Mouse (Mus musculus) adrenal gland, postnatal 36 days (tissue): ENCODE results near the gene Nedd4. TPM values are rescaled to one million over a fixed set of nuclear protein-coding genes. Genes with fewer than 3 reads are reported as not detected.

Source experiments
- DNase-seq, 2 experiments: peaks; one replicate each; pipeline ENCODE4 v3.0.0; 2021; ENCODE audit warnings: mixed read lengths in 1 of 2
- total RNA-seq, 2 experiments: library from RNA; stranded (reverse); gene quantifications; 2 replicates each; pipeline ENCODE4 v1.2.3; 2021

Nedd4 gene
- total RNA-seq, 2 experiments from 2014 or later: 431 to 435 TPM

DNA sequence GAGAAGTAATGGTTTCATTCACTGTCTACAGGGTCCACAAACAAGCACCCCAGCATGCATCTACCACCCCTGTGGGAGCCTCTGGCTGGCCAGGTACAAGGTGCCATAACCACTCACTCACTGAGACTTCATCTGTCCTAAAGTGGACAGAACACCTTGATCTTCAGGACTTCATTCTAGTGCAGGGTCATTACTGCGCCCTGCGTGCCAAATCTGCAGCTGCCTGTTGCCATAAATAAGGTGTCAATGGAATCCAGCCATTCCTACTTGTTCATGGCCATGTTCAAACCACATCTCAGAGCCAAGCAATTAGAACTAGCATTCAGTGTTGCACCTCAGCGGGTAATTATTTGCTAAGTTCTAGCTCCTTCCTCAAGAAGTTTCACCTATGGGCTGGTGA, 60.5 kb downstream of the Nedd4 start:
- no peak for DNase-seq

DNA sequence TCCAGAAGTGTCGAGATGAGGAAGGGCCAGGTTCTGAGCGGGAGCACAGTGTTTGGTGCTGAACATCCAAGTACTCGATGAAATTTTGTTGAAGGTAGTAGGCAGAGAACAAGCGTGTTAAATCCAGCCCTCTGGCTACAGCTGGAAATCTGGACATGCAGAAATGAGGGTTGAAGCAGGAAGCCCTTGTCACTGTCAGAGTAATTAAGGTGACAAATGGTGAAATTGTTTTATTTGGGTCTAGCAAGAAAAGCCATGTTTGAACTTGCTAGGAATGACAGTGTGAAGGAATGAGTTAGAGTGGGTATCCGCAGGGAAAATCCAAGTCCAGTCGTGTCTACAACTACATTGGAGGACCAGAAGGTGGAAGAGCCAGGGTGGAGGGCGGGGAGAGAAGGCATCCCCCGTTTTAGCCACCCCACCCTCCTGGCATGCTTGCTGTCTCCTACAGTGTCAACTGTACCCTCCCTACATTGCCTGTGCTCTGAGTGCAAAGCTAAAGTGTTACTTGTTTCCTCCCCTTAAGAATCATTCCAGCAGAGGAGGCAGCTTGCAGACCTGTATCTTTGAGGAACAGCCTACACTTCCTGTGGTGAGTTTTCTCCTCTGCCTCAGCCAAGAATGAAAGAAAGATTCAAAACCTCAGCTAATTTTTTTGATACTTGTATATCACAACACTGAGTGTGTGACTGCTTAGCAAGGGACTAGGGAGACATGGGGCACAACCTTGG, 62.5 kb downstream of the Nedd4 start:
- no peak for DNase-seq

DNA sequence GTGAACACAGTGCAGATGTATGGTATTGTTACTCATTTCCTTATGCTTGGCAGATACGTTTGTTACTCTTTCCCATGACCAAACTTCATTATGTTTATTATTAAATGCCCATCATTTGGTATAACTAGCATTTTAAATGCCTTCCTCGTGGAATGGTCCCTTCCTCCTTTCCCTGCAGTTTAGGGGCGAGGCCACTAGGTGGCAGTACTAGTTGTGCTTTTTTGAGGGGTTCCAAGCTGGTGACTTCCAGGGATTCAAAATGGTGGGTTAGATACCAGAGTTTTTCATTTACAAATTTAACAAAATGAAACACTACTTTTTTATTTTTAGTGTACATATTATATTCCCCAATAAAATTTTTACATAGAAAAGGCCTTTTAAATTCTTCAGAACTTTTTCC, 71.8 kb downstream of the Nedd4 start:
- peak; percentile 69 to 71 for DNase-seq

DNA sequence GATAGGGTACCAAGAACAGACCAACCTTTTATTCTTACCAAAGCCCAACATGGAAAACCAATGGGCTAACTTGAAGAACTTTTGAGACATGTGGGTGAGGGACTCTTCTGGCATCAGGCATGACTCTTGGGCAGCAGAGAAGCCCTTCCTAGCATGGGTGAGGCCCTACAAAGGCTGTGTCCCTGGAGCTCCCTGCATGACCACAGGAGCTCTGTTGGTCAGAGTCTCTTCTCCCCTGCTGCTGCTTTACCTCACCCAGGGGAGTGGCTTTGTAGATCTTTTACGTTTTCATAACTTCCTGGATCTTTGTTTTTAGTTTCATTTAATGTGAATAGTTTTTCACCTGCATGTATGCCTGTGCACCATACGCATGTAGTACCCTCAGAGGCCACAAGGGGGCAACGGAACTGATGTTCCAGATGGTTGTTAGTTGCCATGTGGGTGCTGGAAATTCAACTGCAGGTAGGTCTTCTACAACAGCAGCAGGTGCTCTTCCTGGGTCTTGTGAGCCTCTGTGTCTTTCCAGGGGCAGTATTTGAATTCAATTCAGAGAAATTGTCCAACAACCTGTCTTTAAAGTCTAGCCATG, 73.8 kb downstream of the Nedd4 start:
- peak; percentile 68 to 71 for DNase-seq

DNA sequence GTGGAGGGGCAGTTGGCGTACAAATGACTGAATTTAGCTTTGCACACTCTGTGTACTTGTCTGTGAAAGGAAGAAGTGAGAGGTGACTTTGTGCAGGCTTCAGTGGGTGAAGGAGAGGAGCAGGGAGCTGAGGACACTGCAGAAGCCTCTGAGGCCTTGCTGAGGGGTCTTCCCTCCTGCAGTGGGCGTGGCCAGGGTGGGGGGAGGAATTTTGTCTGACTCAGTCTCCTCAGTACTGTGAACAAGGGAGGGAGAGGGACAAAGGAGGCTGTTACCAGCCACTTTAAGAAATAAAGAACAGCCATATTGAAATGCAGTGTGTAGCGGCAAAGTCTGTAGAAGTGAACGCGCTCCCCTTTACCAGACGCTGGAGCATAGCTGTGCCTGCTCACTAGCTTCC, 79.1 kb downstream of the Nedd4 start:
- no peak for DNase-seq

DNA sequence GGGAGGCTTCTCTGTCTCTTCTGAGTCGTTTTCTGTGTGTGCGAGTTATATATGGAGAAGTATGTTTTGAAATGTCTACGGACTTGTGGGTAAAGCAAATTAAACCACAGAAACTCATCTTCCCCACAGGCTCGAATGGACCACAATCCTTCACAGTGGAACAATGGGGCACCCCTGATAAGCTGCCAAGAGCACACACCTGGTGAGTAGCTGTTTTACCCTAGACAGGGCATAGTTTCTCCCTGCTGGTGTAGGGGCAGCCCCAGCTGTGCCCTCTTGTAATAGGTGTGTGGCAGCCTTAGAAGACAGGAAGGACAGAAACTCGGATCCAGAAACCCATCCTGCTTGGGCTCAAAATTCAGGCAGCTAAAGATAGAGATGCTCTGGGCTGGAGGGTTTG, 84.1 kb downstream of the Nedd4 start:
- DNase-seq: no peak

DNA sequence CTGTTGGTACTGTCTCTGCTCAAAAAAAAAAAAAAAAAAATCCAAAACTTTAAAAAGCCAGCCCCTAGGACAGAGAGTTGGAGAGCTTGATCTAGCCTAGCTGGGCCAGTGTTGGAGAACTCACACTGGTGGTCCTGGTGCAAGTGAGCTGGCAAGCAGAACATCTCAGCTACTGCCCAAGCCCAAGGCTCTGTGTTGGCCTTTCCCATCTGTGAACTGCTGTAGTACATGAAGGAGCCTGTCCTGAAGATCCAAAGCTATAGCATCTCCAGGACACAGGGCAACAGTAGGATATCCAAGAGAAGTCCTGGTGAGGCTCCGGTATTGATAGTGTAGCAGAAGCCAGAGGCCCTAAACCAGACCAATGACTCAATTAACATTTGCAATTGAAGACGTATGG, 88.1 kb downstream of the Nedd4 start:
- no peak for DNase-seq

DNA sequence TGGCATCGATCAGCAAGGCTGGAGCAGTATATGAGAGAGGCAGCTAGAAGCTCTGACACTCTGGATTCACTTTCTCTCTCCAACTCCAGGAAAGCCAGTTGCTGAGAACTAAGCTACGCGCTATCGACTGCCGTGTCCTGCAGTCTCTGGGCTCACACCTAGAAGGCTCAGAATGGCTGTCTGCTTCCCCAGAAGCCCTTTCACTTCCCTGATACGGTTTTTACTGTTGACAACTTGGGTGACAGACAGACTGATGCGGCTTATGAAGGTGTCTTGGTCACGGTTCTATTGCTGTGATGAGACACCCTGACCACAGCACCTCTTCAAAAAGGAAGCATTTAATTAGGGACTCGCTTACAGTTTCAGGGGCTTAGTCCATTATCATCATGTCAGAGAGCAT, 90.5 kb downstream of the Nedd4 start:
- no peak for DNase-seq

DNA sequence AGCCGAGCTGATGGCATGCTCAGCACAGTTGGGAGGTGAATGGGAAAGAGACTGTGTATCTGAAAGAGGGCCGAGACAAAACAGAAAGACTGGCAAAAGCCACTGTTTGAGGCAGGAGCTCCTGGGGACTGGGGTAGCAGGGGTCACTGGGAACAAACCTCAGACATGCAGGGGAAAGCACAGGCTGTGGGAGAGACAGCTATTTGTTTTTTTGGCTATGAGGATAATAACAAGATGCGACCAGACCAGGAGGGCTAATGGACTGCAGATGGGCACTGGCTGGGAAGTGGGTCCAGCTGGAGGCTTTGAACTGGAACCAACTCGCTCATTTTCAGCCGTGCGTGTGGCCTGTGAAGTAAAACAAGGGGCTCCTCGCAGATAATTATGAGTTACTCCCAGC, 91.6 kb downstream of the Nedd4 start:
- DNase-seq: no peak

DNA sequence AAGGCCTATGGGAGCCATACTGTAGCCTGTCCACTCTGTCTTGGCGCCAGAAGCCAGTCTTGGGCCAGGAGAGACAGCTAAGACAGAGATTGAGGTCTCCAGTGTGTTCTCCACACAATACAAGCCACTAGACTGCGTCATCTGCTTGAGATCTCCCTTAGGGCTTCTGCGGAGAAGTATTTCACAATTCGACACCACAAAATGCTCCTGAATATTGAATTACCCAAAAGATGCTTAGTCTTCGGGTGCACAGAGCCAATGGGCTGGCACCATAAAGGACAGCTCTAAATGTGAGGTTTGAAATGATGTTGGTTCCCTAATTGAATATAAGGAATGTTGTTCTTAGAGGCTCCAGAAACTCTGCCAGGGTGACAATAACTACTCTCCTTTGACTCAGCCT, 95.0 kb downstream of the Nedd4 start:
- no peak for DNase-seq

DNA sequence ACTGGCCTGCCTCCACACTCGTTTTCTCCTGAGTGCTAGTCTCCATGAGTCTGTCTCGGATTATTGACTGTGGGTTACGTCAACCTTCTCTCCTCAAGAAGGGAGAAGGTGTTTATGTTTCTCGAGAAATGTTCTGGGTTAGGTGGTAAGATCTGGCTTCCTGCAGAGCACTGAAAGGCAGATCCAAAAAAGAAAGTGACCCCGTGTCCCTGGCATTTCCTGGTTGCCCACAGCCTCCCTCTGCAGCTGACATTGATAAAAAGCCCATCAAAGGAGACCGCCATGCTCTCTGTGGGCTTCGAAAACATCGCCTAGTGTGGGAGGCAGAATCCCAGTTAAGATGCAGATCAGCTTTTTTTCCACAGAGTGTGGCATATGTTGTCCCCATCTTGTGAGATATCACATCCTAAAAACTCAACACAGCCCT, 96.6 kb downstream of the Nedd4 start:
- peak; percentile 21 to 43 for DNase-seq

DNA sequence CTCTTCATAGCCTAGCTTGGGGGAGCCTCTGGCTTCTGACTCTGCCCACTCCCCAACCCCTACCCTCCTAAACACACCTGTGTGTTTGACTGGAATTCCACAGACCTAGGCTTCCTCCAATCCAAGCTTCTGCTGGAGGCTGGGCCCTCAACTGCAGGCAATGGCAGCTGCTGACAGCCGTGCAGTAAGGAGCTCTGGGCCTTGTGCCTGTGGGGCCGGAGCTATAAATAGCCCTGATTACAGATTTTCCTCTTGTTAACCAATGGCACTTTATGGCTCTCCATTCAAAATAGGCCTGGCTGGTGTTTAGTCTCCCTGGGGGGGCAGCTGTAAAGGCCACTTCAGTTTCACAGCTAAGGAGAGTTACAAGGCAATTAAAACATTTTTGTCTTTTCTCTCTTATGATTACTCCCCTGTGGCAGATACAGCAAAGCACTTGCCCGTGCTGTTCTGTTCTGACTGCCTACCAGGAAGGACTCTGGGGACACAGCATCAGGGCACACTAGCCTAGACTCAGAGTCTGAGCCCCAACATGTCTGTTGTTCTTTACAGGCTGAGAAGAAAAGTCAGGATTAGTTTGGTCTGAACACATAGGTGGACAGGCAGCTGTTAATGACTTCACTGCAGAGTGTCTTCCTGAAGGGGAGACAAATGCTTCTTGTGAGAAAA, 101.0 kb downstream of the Nedd4 start:
- DNase-seq: no peak

DNA sequence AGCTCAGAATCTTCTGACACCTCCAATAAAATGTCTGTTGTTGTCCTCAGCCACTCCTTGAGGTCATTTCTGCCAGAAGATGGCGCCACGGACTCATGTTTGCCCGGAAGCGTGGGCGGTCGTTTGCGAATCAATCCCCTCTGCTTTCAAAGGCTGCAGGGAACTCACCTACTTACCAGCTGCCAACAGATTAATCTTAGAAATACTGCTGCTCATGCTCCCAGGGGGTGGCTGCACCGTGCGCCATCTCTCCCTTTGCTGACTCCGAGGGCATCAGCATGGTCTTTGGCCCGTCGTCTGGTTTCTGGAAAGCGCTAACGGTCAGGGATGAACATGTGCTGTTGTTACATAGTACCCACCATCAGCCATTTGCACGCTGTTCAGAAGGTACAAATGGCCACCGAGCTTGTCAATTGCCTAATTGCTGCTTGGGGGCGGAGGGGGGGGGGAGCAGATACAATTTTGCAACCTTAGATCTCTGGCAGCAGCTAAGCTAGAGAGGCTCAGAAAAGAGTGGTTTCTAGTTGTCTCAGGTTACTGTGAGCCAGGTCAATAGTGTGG, 104.7 kb downstream of the Nedd4 start:
- DNase-seq: peak; percentile 87 to 89

DNA sequence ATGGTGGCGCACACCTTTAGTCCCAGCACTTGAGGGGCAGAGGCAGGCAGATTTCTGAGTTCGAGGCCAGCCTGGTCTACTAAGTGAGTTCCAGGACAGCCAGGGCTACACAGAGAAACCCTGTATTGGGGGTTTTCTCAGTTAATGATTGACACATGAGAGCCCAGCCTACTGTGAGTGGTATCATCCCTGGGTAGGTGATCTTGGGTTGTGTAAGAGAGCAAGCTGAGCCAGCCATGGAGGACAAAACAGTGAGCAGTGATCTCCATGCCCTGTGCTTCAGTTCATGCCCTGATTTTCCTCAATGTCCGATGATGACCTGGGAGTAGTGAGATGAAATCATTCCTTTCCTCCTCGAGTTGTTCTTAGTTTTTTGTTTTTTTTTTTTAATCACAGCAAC, 112.9 kb downstream of the Nedd4 start:
- no peak for DNase-seq

DNA sequence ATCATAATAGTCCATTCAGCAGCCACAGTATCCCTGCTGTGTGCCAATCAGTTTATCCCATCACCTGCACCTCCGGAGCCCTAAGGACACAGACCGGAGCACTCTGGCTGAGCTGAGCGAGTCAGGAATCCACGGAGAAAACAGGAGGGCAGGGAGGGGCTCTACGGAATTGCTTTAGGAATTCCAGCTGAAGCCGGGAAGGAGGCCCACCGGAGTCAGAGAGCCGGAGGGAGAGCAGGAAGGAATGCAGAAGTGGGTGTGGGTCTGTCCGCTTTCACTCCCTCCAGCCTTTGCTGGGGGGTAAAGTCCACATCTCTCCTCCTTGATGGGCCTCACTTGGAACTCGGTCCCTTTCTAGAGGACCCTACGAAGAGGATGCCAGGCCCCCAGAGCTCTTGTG, 116.9 kb downstream of the Nedd4 start:
- no peak for DNase-seq

DNA sequence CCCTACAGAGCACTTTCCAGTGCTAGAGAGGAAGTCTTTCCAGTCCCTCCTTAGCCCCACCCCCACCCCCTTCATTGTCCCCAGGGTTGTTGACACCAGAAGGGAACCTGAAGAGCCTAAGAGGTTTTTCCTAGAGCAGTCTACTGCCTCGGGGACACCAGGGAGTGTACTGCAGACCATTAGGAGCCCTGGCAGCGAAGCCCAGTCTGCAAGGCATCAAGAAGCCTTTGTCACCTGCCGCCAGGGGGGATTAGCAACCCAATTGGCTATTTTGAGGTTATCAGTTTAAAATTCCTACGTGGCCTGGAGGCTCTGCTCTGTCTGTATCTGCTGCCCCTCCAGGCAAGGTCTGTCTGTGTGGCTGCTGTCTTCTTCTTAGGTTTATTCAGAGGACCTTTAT, 117.6 kb downstream of the Nedd4 start:
- no peak for DNase-seq

DNA sequence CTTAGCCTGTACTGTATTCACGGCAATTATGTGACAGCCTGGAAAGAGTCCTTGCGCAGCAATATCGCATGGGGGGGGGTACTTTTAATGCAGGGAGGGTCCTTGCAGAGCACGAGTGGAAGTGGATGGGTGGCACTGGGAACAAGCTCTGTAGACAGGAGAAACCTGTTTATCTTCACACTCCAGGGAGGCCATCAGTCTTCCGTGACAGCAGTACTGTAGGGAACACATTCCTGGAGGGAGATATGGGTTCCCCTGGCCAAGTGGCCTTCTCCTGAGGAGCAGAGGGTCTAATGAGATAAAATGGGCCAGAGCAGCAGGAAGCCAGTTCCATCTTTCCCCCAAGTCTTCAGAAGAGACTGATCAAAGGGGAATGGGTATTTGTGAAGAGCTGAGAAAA, 118.5 kb downstream of the Nedd4 start:
- no peak for DNase-seq

DNA sequence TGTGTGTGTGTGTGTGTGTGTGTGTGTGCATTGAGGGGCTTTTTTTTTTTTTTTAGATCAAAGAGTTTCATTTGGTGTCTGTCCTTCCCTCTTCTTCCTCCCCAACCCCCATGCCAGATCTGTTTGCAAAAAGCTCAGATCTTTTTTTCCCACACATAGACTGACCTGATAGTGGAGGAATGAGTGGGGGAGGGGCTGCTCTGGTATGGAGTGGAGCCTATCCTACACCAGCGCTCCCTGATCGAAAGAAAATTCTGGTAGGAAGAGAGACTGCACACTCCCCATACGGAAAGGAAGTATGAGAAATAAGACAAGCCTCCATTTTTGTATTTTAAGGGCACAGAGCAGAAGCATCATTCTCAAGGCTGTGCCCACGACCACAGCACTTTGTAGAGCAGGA, 119.3 kb downstream of the Nedd4 start:
- no peak for DNase-seq

DNA sequence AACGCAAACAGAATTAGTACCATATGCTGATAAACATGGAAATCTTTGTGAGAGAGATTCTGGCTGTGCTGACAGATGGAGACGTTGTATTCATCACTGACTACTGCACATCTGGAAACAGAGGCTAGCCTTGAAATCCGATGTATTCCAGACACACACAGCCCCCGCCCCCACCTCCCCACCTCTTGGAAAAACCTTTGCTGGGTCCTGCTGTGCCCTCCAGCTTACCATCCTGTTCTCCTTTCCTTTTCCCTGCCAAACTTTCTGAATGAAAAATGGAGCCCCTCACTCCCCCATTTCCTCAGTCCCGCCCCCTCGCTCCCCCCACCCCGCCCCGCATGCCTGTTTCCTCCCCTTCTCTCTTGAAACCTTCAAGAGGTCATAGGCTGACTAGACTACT, 120.0 kb downstream of the Nedd4 start:
- DNase-seq: no peak

DNA sequence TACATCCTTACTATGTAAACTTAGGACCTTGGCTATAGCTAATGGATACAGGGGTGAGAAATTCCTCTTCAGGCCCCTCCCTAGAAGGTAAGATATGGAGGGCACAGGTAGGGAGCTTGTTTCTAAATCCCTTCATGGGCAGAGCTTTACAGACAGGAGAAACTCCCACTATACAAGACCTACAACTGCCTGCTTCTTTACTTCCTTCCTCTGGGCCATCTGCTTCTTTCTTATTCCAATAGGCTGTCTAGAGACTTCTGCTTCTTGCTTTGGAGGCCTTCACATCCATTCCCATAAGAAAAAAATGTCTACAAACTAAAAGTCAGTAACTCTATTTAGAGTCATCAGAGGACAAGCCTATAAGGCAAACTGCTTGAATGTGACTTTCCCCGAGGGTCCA, 125.6 kb downstream of the Nedd4 start:
- no peak for DNase-seq

DNA sequence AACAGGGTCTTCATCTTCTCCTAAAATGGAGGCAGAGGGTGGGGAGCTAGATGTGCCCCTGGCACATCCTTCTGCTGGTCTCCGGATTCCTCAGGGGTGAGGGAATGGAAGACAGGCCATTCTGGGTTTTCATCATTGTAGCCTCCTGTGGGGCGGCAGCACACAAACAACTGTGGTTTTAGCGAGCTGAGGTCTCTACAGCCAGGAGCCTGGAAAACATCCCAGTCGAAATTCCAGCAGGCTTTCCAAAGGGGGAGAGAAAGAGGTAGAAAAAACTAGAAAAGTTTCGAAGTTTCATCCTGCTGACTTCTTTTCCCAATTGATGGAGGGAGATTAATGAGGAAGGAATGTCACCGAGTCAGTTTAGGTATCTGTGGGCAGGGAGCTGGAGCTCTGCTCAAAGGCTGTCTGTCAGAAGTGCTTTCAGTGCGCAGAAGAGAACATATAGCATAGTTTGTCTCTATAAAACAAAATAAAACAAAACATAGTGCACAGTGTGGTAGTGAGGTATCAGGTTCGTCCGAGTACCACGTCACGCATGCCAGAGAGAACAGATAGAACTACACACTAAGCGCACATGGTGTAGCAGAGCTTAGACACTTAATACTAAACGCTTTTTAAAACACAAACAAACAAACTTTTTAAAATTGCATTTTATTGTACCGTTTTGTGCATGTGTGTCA, 128.5 kb downstream of the Nedd4 start:
- DNase-seq: no peak

DNA sequence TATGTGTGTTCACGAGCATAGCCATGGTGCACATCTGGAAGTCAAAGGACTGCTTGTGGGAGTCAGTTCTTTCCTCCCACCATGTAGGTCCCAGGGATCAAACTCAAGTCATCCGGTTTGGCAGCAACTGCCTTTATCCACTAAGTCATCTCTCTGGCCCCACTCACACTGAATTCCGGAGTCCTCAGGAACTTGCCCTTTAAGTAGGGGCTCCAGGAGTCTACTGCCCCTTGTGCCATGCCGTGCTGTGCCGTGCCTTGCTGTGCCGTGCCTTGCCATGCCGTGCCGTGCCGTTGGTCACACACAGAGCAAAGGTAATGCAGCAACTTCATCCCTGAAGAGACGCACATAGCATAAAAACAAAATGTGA, 129.1 kb downstream of the Nedd4 start:
- peak; percentile 22 to 28 for DNase-seq

DNA sequence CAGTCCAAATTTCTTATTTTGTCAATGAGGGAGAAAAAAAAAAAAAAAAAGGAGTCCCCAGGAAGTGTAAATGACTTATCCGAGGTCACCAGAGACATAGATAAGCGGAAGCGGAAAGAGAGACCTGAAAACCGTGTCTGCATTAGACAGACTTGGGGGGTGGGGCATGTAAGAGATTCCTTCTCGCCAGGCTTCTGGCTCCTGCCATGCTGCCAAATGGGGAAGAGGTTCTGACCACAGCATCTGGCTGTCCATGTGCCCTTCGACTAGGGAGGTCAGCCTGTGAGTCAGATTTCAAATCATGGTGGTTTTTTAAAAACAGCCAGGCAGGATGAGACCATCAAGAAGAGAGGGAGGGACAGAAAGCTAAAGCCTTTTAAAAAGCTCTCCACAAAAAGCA, 129.5 kb downstream of the Nedd4 start:
- peak; percentile 71 to 72 for DNase-seq
